Mouse (Mus musculus): ENCODE measurements around the gene Cyb5d1.

GRCm38 (mm10) chr11:69388680-69389079, 6.8 kb downstream of the Cyb5d1 start:
- TF ChIP-seq CTCF (IDR thresholded peaks at IDR 0.05; ENCODE audit: low read depth) (no peak), EP300 (IDR thresholded peaks at IDR 0.05; ENCODE audit: low read depth) (no peak)

All from liver, embryonic 14.5 days (tissue).